Mouse (Mus musculus) forebrain, embryonic 15.5 days (tissue): ENCODE measurements around the gene Ccl12. TPM values are rescaled to one million over a fixed set of nuclear protein-coding genes. Genes with fewer than 3 reads are reported as not detected.

Source experiments
- polyA plus RNA-seq: library from polyadenylated mRNA; unstranded; fragments of >200 nt; fragmentation: Nextera tagmentation; extraction: Ambion mirVana; gene quantifications from 2 replicates; pipeline ENCODE4 v1.2.1, GENCODE M21; 2015

Gene Ccl12
- polyA plus RNA-seq, 1 experiment from 2014 or later: 0.83 TPM

Other genes with a start within 250 kb of the Ccl12 start
- 0.19 and 0.43 TPM in 2 replicates for gene 5530401A14Rik, start 241.2 kb upstream of the Ccl12 start, polyA plus RNA-seq
- 5.5 and 5.6 TPM in 2 replicates for gene Asic2, start 133.4 kb upstream of the Ccl12 start, polyA plus RNA-seq
- 0.17 and 0.65 TPM in 2 replicates for gene Ccl2, start 66.3 kb upstream of the Ccl12 start, polyA plus RNA-seq
- gene Gm17268, start 63.3 kb upstream of the Ccl12 start, polyA plus RNA-seq: not detected in 2 replicates
- 0.32 and 0.51 TPM in 2 replicates for gene Ccl7, start 56.1 kb upstream of the Ccl12 start, polyA plus RNA-seq
- gene Ccl11, start 44.0 kb upstream of the Ccl12 start, polyA plus RNA-seq: not detected in 2 replicates
- gene Ccl8, start 13.3 kb downstream of the Ccl12 start, polyA plus RNA-seq: not detected in 2 replicates
- not detected in 2 replicates for gene Ccl1, start 203.8 kb downstream of the Ccl12 start, polyA plus RNA-seq